Mouse (Mus musculus) cerebral cortex, adult 2 months (tissue): Measurements from ENCODE around the gene Slc9a1.

Experiments used
- WGBS: fragments of 180-500 bp; shearing (Covaris S2); methylation state at CpG from one replicate; pipeline ENCODE4 v1.1.7; 2018; 5-methylcytosine and 5-hydroxymethylcytosine counted together

Gene Slc9a1

DNA sequence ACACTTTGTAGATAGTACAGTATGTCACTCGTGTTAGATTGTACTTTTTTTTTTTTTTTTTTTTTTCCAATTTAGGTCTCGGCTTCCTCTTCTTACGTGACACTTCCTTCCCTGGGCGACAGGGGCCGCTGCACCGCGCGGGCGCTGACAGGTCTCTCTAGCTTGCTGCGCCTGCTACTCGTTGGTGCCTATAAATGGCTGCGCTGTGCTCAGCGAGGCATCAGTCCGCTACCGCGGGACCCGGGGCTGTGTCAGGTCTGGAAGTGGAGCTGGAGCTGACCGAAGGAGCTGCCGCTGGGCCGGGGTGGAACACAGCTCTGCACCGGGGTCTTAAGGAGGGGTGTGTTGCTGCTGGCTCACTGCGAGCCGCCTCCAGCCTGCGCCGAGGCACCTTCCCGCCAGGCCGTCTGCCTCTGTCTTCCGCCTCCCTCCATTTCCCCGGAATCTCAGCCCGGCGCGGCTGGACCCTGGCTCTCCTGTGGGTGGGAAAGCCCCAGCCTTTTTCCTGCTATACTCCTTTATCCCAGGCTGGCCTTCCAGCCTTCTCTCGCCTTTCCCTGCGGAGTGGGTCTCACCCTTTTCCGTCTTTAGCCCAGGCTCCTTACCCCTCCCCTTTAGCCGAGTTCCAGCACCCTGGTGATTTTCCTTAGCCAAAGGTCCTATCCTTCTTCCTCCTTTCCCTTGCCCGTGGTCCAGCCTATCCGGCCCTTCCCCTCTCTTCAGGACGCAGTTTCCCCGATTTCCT is at the start of gene Slc9a1:
Slc9a1 (plus strand) TSS at position 154 of the 745 bp plus-strand sequence.
- WGBS: under 1% methylated on average over 40 of the region's 40 CpGs

GRCm38 (mm10) chr4:133328129-133328528 is 41.4 kb upstream of the Slc9a1 start:
- 78% methylated on average over 7 of the region's 7 CpGs for WGBS

- 79% methylated on average over 4 of the region's 4 CpGs for WGBS
Observed at GRCm38 (mm10) chr4:133330296-133330695, 39.2 kb upstream of the Slc9a1 start.

- 72% methylated on average over 6 of the region's 6 CpGs for WGBS
Observed at GRCm38 (mm10) chr4:133333306-133333705, 36.2 kb upstream of the Slc9a1 start.

DNA sequence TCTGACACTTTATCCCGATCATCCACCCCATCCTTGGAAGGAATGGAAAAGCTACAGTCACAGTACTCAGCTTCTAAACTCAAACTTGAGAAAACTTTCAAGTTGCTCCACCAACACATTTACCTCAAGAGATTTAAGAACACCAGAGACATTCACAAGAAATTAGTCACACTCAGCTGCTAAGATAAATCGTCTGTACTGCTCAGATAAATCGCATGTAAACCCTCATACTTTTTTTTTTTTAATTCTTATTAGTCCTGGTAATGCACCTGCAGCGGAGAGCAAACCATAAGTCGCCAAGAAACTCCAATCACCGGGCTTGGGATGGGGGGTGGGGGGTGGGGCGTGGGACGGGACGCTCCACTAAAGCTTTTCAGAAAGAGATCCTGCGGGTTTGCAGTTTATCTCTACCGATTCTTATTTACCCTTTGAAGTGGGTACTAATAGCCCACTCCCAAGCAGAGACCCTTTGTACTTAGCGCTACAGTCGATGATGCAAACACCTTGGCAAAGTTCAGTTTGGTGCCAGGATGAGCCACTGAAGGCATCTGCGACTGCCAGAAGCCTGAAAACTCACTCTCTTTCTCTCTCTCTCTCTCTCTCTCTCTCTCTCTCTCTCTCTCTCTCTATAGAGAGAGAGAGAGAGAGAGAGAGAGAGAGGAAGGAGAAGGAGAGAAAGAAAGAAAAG is 31.5 kb upstream of the Slc9a1 start:
- WGBS: 8% methylated on average over 14 of the region's 14 CpGs

GRCm38 (mm10) chr4:133338521-133339095 is 30.9 kb upstream of the Slc9a1 start:
- WGBS: 2% methylated on average over 36 of the region's 39 CpGs

DNA sequence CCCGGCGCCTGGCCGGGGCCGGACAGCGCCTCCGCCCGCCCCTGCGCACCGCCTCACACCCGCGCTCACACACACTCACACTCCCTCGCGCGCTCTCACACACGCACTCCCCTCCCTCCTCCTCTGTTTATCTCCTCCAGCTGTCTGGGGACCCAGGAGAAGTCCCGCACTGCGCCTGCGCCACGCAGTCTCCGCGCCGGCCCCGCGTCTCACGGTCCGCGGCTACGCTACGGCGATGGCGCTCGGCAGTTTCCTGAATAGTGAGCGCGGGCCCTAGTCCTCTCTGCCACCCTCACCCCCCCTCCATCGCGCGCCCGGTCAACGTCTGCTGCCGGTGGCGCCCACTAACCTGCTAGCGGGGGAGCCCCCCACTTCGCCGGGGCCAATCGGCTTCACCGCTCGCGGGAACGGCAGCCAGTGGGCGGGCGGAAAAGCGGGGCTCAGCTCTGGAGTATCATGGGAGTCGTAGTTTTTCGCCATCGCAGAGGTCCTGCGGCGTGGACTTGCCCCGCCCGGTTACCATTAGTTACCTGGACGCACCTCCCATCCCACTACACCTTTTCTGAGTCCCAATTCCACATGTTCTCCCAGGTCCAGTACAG is 30.3 kb upstream of the Slc9a1 start:
- under 1% methylated on average over 50 of the region's 60 CpGs for WGBS

GRCm38 (mm10) chr4:133340217-133340616 is 29.3 kb upstream of the Slc9a1 start:
- WGBS: 85% methylated on average over 2 of the region's 2 CpGs

GRCm38 (mm10) chr4:133344112-133344511 is 25.4 kb upstream of the Slc9a1 start:
- WGBS: 2% methylated on average over 4 of the region's 4 CpGs

DNA sequence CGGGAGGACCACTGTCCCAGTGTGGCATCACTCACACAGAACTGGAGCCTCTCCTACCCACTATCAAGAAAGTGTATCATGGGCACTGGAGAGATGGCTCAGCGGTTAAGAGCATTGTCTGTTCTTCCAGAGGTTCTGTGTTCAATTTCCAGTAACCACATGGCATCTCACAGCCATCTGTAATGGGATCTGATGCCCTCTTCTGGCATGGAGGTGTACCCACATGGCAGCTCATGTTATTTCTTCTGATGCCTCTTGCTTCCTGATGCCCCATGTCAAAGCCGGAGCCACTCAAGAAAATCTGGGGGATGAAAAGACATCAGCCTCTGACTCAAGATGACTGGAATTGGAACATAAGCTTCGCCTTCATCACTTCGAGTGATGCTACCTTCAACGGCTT is 23.8 kb upstream of the Slc9a1 start:
- WGBS: 84% methylated on average over 6 of the region's 6 CpGs

DNA sequence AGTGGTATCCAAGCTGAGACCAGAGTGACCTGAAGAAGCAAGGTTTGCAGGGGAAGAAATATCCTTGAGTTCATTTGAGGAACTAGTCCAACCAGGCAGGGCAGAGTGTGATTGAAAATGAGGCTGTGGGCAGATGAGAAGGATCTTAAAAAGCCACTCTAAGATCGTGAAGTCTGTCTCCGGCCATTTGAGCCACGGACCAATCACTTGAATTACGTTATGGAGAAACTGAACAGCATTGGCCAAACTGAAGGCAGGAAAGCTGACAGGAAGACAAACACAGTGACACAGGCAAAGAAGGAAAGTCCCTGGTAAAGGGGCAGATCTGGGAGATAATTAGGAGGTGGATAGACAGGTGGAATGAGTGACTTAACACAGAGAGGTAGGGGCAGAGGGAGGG is 22.9 kb upstream of the Slc9a1 start:
- 66% methylated on average over 4 of the region's 4 CpGs for WGBS

DNA sequence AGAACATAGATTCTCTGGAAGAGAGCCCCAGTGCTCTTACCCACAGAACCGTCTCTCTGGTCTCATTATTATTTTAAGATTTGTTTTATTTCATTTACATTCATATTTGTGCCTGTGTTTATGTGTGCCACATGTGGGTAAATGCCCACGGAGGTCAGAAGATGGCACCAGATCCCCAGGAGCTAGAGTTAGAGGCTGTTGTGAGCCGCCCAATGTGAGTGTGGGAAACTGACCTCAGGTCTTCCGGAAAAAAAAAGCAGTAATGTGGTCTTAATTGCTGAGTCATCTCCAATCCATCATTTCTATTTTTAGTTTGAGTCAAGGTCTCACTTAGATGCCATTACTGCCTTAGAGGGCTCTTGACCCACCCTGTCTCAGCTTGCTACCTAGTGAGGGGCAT is 21.9 kb upstream of the Slc9a1 start:
- 66% methylated on average over 4 of the region's 4 CpGs for WGBS

- WGBS: 91% methylated on average over 5 of the region's 5 CpGs
Observed at GRCm38 (mm10) chr4:133348051-133348775, 21.3 kb upstream of the Slc9a1 start.

GRCm38 (mm10) chr4:133352797-133353196 is 16.7 kb upstream of the Slc9a1 start:
- WGBS: 77% methylated on average over 10 of the region's 10 CpGs

- 88% methylated on average over 23 of the region's 23 CpGs for WGBS
Observed at GRCm38 (mm10) chr4:133353367-133354365, 15.8 kb upstream of the Slc9a1 start, which contains the start of gene Wdtc1. TSS of gene Wdtc1 (minus strand) at chr4:133353481.

GRCm38 (mm10) chr4:133354641-133355040 is 14.9 kb upstream of the Slc9a1 start:
- 96% methylated on average over 6 of the region's 6 CpGs for WGBS

- WGBS: 60% methylated on average over 22 of the region's 22 CpGs
Observed at GRCm38 (mm10) chr4:133370298-133371274, 1.1 kb downstream of the Slc9a1 start.

GRCm38 (mm10) chr4:133371621-133372277 is 2.2 kb downstream of the Slc9a1 start:
- WGBS: 37% methylated on average over 7 of the region's 7 CpGs

- WGBS: 49% methylated on average over 6 of the region's 6 CpGs
Observed at GRCm38 (mm10) chr4:133372278-133372665, 2.8 kb downstream of the Slc9a1 start.
